Mouse (Mus musculus) c-Kit-positive CD71-negative TER-119-negative erythroid progenitor cells, embryonic 14.5 days (primary cell): ENCODE data around the gene Draxin.
"Not testable (repeated sequence)": the region's sequence is repeated elsewhere in the genome, so short reads cannot be mapped to it uniquely, and the experiment has no call there.

Experiments used
- DNase-seq: peaks from one replicate; pipeline ENCODE4 v3.0.0-alpha.2; 2013; ENCODE audit warnings: low read depth

Draxin gene

GRCm38 (mm10) chr4:148056801-148057200 is 73.7 kb downstream of the Draxin start:
- no peak for DNase-seq

DNA sequence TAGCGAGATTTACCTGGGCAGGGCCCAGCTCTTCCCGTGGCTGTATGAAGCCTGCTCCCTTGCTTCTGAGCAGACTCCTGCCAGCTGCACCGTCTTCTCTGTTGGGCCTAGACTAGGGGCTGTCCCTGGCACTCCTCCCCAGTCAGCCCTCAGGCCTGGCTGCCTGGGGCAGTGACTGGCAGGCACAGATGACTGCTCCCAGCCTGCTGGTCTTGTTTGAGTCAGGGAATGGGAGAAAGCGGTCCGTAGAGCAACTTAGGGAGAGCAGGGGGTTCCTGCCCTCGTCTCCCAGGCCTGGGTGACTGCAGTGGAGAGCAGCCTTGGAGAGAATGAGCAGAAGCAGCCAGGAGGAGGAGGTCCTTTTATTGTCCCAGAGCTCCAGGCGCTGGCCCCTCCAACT is 74.3 kb downstream of the Draxin start:
- no peak for DNase-seq

DNA sequence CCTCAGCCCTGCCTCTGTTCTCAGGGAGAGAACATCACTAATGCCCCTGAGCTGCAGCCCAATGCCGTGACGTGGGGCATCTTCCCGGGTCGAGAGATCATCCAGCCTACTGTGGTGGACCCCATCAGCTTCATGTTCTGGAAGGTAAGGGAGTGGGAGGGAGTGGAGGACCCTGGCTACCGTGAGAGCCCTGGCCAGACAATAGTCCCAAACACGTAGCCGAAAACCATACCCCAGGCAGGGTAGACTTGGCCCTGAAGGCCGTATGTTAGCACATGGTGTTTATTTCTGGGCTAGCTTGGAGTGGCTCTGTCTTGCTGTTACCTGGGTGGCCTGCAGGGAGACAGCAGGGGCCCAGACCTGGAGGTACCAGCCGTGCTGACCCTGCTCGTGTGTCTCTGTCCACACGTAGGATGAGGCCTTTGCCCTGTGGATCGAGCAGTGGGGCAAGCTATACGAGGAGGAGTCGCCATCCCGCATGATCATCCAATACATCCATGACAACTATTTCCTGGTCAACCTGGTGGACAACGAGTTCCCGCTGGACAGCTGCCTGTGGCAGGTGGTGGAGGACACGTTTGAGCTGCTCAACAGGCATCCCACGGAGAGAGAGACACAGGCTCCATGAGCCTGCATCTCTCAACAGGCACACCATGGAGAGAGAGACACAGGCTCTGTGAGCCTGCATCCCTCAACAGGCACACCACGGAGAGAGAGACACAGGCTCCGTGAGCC is 75.4 kb downstream of the Draxin start:
- no peak for DNase-seq

DNA sequence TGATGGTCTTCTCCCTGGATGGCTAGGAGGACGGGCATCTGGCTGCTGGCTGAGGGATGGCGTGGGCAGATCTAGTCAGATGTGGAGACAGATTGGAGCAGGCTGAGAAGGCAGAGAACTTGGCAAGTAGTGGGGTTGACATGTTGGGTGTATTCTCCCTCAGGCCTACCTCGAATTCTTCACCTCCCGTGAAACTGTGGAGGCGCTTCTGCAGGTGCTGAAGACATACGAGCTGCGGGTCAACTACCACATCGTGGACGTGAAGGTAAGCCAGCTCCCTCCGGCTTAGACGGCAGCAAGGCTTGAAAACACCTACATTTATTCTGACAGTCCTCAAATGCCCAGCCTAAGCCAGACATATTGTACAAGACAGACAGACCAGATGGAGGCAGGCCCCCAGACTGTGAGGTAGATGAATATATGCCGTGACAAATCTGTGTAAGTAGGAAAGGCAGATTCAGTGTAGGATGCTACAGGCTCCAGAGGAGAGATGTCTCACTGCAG is 77.0 kb downstream of the Draxin start:
- no peak for DNase-seq

GRCm38 (mm10) chr4:148052976-148053375 is 77.5 kb downstream of the Draxin start:
- no peak for DNase-seq

- DNase-seq, result no peak
These were observed 78.6 kb downstream of the Draxin start for GRCm38 (mm10) chr4:148051886-148052285.

DNA sequence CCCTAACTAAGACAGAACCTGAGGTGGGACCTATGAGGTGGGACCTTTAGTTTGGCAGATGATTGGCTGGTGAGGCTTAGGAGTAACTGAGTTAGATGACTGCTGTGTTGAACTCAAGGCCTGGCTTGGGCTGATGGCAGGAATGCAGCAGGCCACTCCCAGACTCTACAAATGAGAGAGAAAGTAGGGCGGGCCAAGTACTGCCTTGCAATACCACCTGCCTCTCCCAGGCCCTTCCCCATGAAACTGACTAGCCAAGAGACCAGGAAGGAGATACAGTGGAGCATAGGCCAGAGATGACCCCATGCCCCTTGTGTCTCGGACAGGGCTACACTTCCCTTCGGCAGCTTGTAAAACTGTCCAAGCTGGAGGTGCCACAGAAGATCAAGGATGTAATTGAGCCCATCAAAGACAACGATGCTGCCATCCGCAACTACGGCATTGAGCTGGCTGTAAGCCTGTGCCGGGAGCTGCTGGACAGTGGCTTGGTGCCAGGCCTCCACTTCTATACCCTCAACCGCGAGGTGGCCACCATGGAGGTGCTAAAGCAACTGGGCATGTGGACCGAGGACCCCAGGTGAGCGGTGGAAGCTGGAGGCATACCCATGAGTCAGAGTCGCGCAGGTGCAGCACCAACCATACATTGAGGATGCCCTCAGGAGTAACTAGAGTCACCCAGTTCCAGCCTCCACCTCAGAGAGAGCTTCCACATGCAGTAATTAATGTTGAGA is 79.3 kb downstream of the Draxin start:
- no peak for DNase-seq

GRCm38 (mm10) chr4:148050396-148050914 is 80.0 kb downstream of the Draxin start:
- not testable (repeated sequence) for DNase-seq
